Mouse (Mus musculus) embryonic facial prominence, embryonic 13.5 days (tissue): ENCODE measurements around the gene Adh1. TPM values are rescaled to one million over a fixed set of nuclear protein-coding genes. Genes with fewer than 3 reads are reported as not detected.

Experiments
- ATAC-seq: fragments of 200-750 bp; cut with Nextera tagmentation; 2 replicates; pipeline ENCODE4 v1.8.0; 2017; ENCODE audit warnings: low read depth; ENCODE audit not compliant: insufficient number of reproducible peaks, insufficient read depth, low FRiP score, low TSS enrichment
- H3K27ac ChIP-seq: fragments of 300-500 bp; sonication (generic); 2 replicates; pipeline ENCODE4 v1.5.1; 2015; ENCODE audit warnings: moderate library complexity, mild to moderate bottlenecking, inconsistent platforms
- H3K27me3 ChIP-seq: fragments of 300-500 bp; sonication (generic); 2 replicates; pipeline ENCODE4 v1.6.1; 2015; ENCODE audit warnings: mild to moderate bottlenecking, inconsistent platforms
- H3K36me3 ChIP-seq: fragments of 300-500 bp; sonication (generic); 2 replicates; pipeline ENCODE4 v1.6.1; 2015; ENCODE audit warnings: mild to moderate bottlenecking, inconsistent platforms
- H3K4me1 ChIP-seq: fragments of 300-500 bp; sonication (generic); 2 replicates; pipeline ENCODE4 v1.6.1; 2015; ENCODE audit warnings: inconsistent platforms
- H3K4me2 ChIP-seq: fragments of 300-500 bp; sonication (generic); 2 replicates; pipeline ENCODE4 v1.6.1; 2015; ENCODE audit warnings: moderate library complexity, mild to moderate bottlenecking, inconsistent platforms
- H3K4me3 ChIP-seq: fragments of 300-500 bp; sonication (generic); 2 replicates; pipeline ENCODE4 v1.5.1; 2015; ENCODE audit warnings: mild to moderate bottlenecking, inconsistent platforms
- H3K9ac ChIP-seq: fragments of 300-500 bp; sonication (generic); 2 replicates; pipeline ENCODE4 v1.6.1; 2015; ENCODE audit warnings: mild to moderate bottlenecking, inconsistent platforms
- H3K9me3 ChIP-seq: fragments of 300-500 bp; sonication (generic); 2 replicates; pipeline ENCODE4 v1.6.1; 2016; ENCODE audit warnings: inconsistent platforms
- WGBS: fragments of 180-500 bp; shearing (Covaris S2); methylation state at CpG from one replicate; pipeline ENCODE4 v1.1.7; 2015; ENCODE audit warnings: mixed read lengths; 5-methylcytosine and 5-hydroxymethylcytosine counted together
- polyA plus RNA-seq: library from polyadenylated mRNA; unstranded; fragments of >200 nt; fragmentation: Nextera tagmentation; extraction: Ambion mirVana; gene quantifications from 2 replicates; pipeline ENCODE4 v1.2.1, GENCODE M21; 2015

Gene Adh1
- polyA plus RNA-seq, 1 experiment from 2014 or later = 7.1 TPM

- Histone ChIP-seq H3K27ac (no peak overlapping the region), H3K4me1 (no peaks in the 10 kb centered on the region), H3K27me3 (no peaks in the 10 kb centered on the region), H3K9ac (no peak overlapping the region), H3K36me3 (no peaks in the 10 kb centered on the region), H3K9me3 (no peaks in the 10 kb centered on the region), H3K4me2 (no peak overlapping the region), H3K4me3 (no peak overlapping the region)
- WGBS = 71% methylated on average over 2 of the region's 2 CpGs
- ATAC-seq = no peak
These were observed 56.2 kb downstream of the Adh1 start for GRCm38 (mm10) chr3:138316908-138317472.

- H3K27me3 ChIP-seq = no peaks in the 10 kb centered on the region
- H3K4me2 ChIP-seq = no peak overlapping the region
- no peak for ATAC-seq
- no peak overlapping the region for H3K27ac ChIP-seq
- H3K9me3 ChIP-seq = no peaks in the 10 kb centered on the region
- H3K4me1 ChIP-seq = no peaks in the 10 kb centered on the region
- H3K9ac ChIP-seq = no peak overlapping the region
- H3K36me3 ChIP-seq = no peaks in the 10 kb centered on the region
- no peak overlapping the region for H3K4me3 ChIP-seq
- 94% methylated on average over 17 of the region's 17 CpGs for WGBS
These were observed 64.2 kb downstream of the Adh1 start for GRCm38 (mm10) chr3:138325001-138325400.

- Histone ChIP-seq H3K4me3 (no peak overlapping the region), H3K9me3 (no peaks in the 10 kb centered on the region), H3K36me3 (no peaks in the 10 kb centered on the region), H3K27me3 (no peaks in the 10 kb centered on the region), H3K4me1 (no peaks in the 10 kb centered on the region), H3K27ac (no peak overlapping the region), H3K9ac (no peak overlapping the region), H3K4me2 (no peak overlapping the region)
- ATAC-seq = no peak
- 92% methylated on average over 6 of the region's 6 CpGs for WGBS
These were observed 64.7 kb downstream of the Adh1 start for GRCm38 (mm10) chr3:138325466-138325865.

GRCm38 (mm10) chr3:138333910-138334309, 73.1 kb downstream of the Adh1 start:
- ATAC-seq = no peak
- 81% methylated on average over 8 of the region's 8 CpGs for WGBS

GRCm38 (mm10) chr3:138334320-138334719, 73.5 kb downstream of the Adh1 start:
- no peak for ATAC-seq
- no peaks in the 10 kb centered on the region for H3K4me1 ChIP-seq
- WGBS = 77% methylated on average over 4 of the region's 4 CpGs
- H3K27ac ChIP-seq = no peak overlapping the region
- no peak overlapping the region for H3K4me2 ChIP-seq
- no peaks in the 10 kb centered on the region for H3K36me3 ChIP-seq
- H3K4me3 ChIP-seq = no peak overlapping the region
- H3K27me3 ChIP-seq = no peaks in the 10 kb centered on the region
- no peaks in the 10 kb centered on the region for H3K9me3 ChIP-seq
- H3K9ac ChIP-seq = no peak overlapping the region

More at GRCm38 (mm10) chr3:138333910-138334309, 73.1 kb downstream of the Adh1 start:
- Histone ChIP-seq H3K9ac (no peak overlapping the region), H3K36me3 (no peaks in the 10 kb centered on the region), H3K4me2 (no peak overlapping the region), H3K9me3 (no peaks in the 10 kb centered on the region), H3K4me1 (no peaks in the 10 kb centered on the region), H3K27me3 (no peaks in the 10 kb centered on the region), H3K4me3 (no peak overlapping the region), H3K27ac (no peak overlapping the region)

GRCm38 (mm10) chr3:138335566-138335965, 74.8 kb downstream of the Adh1 start:
- H3K9ac ChIP-seq = no peak overlapping the region
- no peak for ATAC-seq
- H3K4me3 ChIP-seq = no peak overlapping the region
- H3K4me1 ChIP-seq = no peaks in the 10 kb centered on the region
- H3K36me3 ChIP-seq = no peaks in the 10 kb centered on the region
- no peaks in the 10 kb centered on the region for H3K9me3 ChIP-seq
- no peak overlapping the region for H3K27ac ChIP-seq
- no peak overlapping the region for H3K4me2 ChIP-seq
- 92% methylated on average over 1 of the region's 1 CpGs for WGBS
- H3K27me3 ChIP-seq = no peaks in the 10 kb centered on the region

GRCm38 (mm10) chr3:138336104-138336754, 75.4 kb downstream of the Adh1 start:
- no peaks in the 10 kb centered on the region for H3K4me1 ChIP-seq
- no peaks in the 10 kb centered on the region for H3K9me3 ChIP-seq
- H3K27me3 ChIP-seq = no peaks in the 10 kb centered on the region
- no peak overlapping the region for H3K27ac ChIP-seq
- no peak for ATAC-seq
- H3K36me3 ChIP-seq = no peaks in the 10 kb centered on the region
- 70% methylated on average over 3 of the region's 3 CpGs for WGBS
- H3K9ac ChIP-seq = no peak overlapping the region
- H3K4me3 ChIP-seq = no peak overlapping the region
- H3K4me2 ChIP-seq = no peak overlapping the region

Other genes starting within 250 kb of the Adh1 start
- gene 1110002E22Rik, start 195.9 kb upstream of the Adh1 start, polyA plus RNA-seq = 0.40 and 0.41 TPM in 2 replicates
- gene Gm5105, start 193.6 kb upstream of the Adh1 start, polyA plus RNA-seq = 0.40 TPM in 1 of 2 replicates, not detected in the other
- 12.4 and 14.0 TPM in 2 replicates for gene Trmt10a, start 117.5 kb upstream of the Adh1 start, polyA plus RNA-seq
- gene Mttp, start 116.0 kb upstream of the Adh1 start, polyA plus RNA-seq = 8.7 and 13.3 TPM in 2 replicates
- gene 4930579F01Rik, start 67.2 kb upstream of the Adh1 start, polyA plus RNA-seq = 0.74 and 0.81 TPM in 2 replicates
- 3.1 and 3.6 TPM in 2 replicates for gene Adh7, start 43.2 kb upstream of the Adh1 start, polyA plus RNA-seq
- 0.19 TPM in 1 of 2 replicates, not detected in the other for gene Adh6a, start 52.3 kb downstream of the Adh1 start, polyA plus RNA-seq
- 0.37 and 0.70 TPM in 2 replicates for gene Adh6b, start 80.8 kb downstream of the Adh1 start, polyA plus RNA-seq
- gene Adh4, start 154.5 kb downstream of the Adh1 start, polyA plus RNA-seq = not detected in 2 replicates
- gene Adh5, start 182.1 kb downstream of the Adh1 start, polyA plus RNA-seq = 228 and 237 TPM in 2 replicates
- gene Metap1, start 228.5 kb downstream of the Adh1 start, polyA plus RNA-seq = 38.3 and 44.5 TPM in 2 replicates